Mouse (Mus musculus) liver, postnatal 0 days (tissue): Measurements from ENCODE around the gene Nln.

Experiments used
- CTCF ChIP-seq: sonication (generic); IDR thresholded peaks from 2 replicates; pipeline ENCODE4 v1.5.1; 2016; ENCODE audit warnings: antibody characterized with exemption, low read depth
- EP300 ChIP-seq: IDR thresholded peaks from 2 replicates; pipeline ENCODE4 v1.6.1; 2016; ENCODE audit warnings: antibody characterized with exemption, low read depth, mild to moderate bottlenecking

- no peak for TF ChIP-seq CTCF
- no peak for TF ChIP-seq EP300
These were observed 50.7 kb downstream of the Nln start for GRCm38 (mm10) chr13:104058761-104059160.
